Mouse (Mus musculus) splenic B cell, adult 2 months (primary cell): Measurements from ENCODE around the gene BC030499.
"Not testable (repeated sequence)": the region's sequence is repeated elsewhere in the genome, so short reads cannot be mapped to it uniquely, and the experiment has no call there.

Experiments
- DNase-seq: peaks from one replicate; pipeline ENCODE4 v3.0.0-alpha.2; 2011; ENCODE audit warnings: low read depth, low spot score
- H3K27me3 ChIP-seq: 2 replicates; pipeline ENCODE4 v1.6.1; 2012; ENCODE audit warnings: mild to moderate bottlenecking, low read length, moderate library complexity, mixed read lengths; ENCODE audit not compliant: control insufficient read depth, poor library complexity, insufficient read depth, severe bottlenecking
- H3K36me3 ChIP-seq: 2 replicates; pipeline ENCODE4 v1.6.1; 2012; ENCODE audit warnings: mild to moderate bottlenecking, low read length, moderate library complexity, mixed read lengths; ENCODE audit not compliant: control insufficient read depth, poor library complexity, insufficient read depth, severe bottlenecking

BC030499 gene

DNA sequence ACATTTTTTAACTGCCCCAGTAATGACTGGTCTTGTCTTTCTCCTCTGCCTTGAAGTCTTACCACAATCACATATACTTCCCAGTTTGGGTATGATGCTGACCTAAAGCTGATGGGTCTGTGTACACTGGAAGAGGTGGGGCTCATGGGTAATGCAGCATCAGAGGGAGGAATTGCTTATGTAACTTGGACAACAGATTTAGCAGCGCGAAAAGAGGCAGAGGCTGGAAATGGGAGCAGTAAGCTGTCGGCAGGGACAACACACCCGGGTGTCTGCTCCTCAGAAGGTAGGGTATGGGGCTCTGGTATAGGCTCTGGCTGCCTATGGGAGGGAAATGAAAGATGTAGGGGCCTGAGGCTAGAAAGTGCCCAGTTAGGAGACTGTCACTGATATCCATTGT, at the start of gene BC030499:
BC030499 (plus strand) TSS at position 188 of the 400 bp plus-strand sequence.
- no peaks in the 10 kb centered on the region for H3K27me3 ChIP-seq
- peaks cover 11% of the 10 kb centered on the region for H3K36me3 ChIP-seq
- DNase-seq: no peak

DNA sequence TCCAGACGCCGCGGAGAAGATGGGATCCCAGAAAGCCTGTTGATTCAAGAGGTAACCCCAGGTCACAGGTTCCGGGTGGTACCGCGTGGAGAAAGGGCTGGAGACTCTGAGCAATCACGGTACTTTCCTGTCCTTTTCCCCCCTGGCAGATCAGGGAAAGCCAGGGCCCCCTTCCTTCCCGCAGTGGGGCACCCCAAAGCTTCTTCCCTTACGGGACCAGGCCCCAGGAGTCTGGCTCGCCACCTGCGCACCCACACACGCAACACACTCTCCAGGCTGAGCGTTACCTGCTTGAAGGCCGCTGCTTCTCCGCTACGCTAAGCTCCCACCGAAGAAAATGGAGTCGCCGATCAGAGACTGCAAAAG, 45.4 kb upstream of the BC030499 start:
- Histone ChIP-seq H3K27me3 (no peaks in the 10 kb centered on the region), H3K36me3 (no peaks in the 10 kb centered on the region; the same call in 1 of the 2 replicates)
- DNase-seq: no peak

DNA sequence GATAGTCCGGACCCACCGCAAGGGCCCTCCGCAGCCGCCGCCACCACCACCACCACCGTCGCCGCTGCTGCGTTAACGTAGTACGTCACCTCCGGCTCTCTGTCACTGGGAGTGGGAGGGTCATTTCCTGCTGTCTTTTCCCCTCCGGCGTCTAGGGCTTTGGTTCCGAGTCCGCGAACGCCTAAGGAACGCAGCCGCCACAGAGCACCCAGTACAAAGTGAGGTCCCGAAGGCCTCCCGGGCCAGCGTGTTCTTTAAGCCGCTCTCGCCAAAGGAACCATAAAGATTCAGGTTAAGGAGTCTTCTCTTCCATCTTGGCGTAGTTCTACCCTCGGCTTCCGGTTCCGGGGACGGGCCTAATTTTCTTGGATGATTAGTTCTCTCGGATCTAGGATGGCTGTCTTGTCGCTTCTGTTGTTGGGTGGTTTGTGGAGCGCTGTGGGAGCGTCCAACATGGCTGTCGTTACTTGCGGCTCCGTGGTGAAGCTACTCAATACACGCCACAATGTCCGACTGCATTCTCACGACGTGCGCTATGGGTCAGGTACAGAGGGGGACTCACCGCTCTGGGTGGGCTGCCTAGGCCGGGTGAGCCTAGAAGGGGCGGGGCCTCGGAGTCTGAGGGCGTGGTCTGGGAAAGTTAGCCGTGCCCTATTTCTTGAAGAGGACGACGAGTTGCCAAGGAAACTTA, 44.9 kb upstream of the BC030499 start, which contains the start of the genes Sdf2 and Supt6:
Sdf2 (plus strand) TSS at position 120 of the 691 bp plus-strand sequence.
Supt6 (minus strand) TSS at position 361 of the 691 bp plus-strand sequence.
- Histone ChIP-seq H3K36me3 (no peaks in the 10 kb centered on the region; the same call in 1 of the 2 replicates), H3K27me3 (no peaks in the 10 kb centered on the region)
- peak; percentile 87 for DNase-seq

DNA sequence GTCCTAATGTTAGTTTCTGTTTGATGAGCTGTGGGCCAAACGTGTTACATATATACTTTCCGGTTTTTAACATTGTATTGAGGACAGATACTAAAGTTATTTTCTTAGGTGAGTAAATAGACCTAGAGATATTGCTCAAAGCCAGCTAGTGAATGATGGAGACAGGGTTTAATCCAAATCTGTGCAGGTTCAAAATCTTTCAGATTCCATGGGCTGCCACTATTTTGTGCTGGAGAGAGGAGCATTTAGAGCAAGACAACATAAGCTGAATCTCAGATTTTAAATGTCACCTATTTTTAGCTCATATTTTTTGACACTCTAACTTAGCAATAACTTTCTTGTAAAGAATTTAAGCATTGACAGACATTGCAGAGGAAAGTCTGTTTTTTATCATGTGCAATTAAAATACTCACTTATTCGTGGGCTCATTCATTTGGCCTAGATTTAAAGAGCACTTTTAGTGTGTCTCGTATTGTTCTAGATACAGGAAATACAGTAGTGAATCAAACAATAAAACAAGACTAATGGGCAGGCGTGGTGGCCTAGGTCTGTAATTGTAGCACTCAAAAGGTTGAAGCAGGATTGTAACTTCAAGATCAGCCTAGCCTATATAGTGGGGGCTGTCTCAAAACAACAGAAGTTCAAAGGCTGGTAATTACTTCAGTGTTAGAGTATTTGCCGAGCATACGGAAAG, 44.2 kb upstream of the BC030499 start:
- H3K36me3 ChIP-seq: no peaks in the 10 kb centered on the region; the same call in 1 of the 2 replicates
- no peaks in the 10 kb centered on the region for H3K27me3 ChIP-seq
- no peak for DNase-seq

DNA sequence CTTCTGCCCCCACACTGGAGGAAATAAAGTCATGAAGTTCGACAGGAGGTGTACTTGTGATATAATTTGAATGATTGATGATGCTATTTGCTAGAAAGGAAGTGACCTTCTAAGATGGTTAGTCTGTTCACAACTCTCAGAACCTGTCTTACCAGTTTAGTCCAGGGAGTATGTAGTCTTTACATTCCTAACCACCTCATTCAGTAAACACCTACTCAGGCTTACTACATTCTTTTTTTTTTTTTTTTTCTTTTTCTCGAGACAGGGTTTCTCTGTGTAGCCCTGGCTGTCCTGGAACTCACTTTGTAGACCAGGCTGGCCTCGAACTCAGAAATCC, 43.7 kb upstream of the BC030499 start:
- Histone ChIP-seq H3K27me3 (no peaks in the 10 kb centered on the region), H3K36me3 (peaks cover 2% of the 10 kb centered on the region)
- DNase-seq: peak; percentile 19

DNA sequence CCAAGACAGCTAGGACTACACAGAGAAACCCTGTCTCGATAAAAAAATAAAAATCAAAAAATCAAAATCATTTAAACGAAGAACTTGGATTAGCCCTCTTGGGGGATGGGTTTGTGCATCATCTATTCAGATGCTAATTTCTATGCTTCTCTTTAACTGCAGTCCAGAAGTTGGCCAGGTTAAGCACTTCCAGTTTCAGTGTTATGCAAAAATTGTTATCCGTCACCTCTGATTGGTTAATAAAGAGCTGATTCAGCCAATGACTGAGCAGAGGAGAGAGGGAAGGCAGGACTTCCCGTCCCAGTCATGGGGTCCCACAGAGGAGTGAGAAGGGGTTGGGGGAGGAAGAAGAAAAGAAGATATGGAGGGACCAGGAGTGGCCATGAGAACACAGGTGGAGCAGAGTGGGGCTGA, 42.9 kb upstream of the BC030499 start:
- DNase-seq: peak; percentile 51
- Histone ChIP-seq H3K27me3 (no peaks in the 10 kb centered on the region), H3K36me3 (peaks cover 4% of the 10 kb centered on the region)

DNA sequence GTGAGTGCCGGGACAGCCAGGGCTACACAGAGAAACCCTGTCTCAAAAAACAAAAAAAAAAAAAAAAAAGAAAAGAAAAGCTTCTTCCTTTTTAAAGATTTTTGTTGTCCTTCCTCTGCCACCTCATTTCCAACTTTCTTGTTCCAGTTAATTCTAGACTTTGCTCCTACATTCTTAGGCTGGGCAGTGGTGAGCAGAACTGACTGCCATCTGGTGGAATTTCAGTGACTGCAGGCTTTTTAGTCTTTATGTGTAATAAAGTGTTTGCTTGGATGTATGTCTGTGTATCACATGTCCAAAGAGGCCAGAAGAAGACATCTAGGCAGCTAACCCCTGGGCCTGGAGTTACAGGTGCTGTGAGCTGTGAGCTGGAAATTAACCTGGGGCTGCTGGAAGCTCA, 34.0 kb upstream of the BC030499 start:
- H3K36me3 ChIP-seq: peaks cover 12% of the 10 kb centered on the region
- DNase-seq: no peak
- no peaks in the 10 kb centered on the region for H3K27me3 ChIP-seq

DNA sequence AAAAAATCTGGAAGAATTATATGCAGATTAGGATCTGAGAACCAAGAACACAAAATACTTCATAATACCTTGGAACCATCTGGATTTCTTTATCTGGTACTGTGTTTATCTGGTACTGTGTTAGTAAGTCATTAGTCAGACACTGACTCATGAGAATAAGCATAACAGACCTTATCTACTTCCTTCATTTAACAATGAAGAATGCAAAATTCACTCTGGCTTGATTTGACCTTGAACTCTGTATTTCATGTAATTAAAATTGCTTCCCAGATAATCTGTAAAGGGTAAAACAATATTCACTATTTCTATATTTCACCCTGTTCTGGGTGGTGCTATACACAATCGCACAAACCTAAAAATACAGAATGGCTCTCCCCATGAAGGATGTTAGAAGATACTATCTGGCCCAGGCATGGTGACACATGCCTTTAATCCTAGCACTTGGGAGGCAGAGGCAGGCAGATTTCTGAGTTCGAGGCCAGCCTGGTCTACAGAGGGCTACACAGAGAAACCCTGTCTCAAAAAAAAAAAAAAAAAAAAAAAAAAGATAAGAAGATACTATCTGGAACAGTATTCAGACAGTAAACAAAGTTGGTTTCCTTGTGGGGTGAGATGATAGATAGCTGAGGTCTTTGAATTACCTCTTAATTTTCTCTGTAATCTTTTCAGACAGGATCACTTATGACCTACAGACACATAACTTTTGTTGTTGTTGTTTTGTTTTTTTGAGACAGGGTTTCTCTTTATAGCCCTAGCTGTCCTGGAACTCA, 30.0 kb upstream of the BC030499 start:
- DNase-seq: no peak
- Histone ChIP-seq H3K27me3 (no peaks in the 10 kb centered on the region), H3K36me3 (peaks cover 6% of the 10 kb centered on the region; the same call in 1 of the 2 replicates)

DNA sequence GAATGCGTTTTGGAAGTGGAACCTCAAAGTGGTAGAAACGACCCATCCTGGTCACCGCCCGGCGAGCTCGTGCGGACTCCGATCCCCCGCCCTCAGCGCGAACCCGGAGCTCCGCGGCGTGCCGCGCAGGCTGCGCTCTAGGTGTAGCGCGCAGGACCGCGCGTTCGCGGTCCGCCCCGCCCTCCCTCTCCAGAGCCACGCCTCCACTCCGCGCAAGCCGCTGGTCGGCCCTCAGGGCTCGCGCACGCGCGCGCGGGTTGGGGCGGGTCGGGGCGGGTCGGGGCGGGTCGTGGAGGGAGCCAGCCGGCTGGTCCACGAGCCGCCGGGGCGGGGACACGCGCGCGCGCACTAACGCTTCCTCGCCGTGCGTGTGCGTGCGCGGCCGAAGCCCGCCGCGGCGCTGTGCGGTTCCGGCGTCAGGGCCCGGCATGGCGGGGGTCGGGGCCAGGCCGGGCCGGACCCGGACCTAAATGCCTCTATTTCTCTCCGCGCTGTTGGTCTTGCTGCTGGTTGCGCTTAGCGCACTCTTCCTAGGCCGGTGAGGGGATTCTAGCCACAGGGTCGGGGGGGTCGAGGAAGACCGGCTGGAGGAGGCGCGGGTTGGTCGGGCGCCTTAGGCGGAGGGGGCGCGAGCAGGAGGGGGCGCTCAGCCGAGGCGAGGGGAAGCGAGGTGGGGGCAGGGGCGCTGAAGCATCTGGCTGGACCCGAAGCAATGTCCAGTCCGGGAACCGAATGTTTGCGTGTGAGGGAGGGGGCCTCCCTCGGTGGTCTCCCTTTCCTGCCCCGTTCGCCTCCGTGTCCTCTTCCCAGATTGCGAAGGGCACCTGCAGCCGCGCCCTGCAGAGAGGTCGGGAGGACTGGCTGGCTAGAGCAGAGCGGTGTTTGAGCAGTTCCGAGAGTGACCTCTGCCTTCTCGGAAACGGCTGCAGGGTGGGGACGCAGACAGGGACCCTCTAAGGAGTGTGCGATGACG, 29.0 kb upstream of the BC030499 start, which contains the start of gene 2610507B11Rik:
2610507B11Rik (plus strand) TSS at position 373 of the 973 bp plus-strand sequence.
- H3K27me3 ChIP-seq: no peaks in the 10 kb centered on the region
- DNase-seq: peak; percentile 97
- peaks cover 7% of the 10 kb centered on the region; the same call in 1 of the 2 replicates for H3K36me3 ChIP-seq

DNA sequence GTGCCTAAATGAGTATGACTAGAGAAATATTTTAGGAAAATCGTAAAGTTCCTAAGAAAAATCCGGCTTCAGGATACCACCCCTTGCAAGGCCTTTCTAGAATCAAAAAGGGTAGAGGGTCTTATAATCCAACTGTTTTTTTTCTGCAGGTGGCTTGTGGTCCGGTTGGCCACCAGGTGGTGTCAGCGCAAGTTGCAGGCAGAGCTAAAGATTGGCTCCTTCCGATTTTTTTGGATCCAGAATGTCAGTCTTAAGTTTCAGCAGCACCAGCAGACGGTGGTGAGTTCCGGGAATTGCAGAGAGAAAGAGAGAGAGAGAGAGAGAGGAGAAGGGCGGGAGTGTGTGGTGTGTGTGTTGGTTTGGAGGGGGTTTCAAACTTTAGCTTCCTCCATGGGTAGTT, 28.1 kb upstream of the BC030499 start:
- peak; percentile 73 for DNase-seq
- Histone ChIP-seq H3K27me3 (no peaks in the 10 kb centered on the region), H3K36me3 (peaks cover 9% of the 10 kb centered on the region; the same call in 1 of the 2 replicates)

DNA sequence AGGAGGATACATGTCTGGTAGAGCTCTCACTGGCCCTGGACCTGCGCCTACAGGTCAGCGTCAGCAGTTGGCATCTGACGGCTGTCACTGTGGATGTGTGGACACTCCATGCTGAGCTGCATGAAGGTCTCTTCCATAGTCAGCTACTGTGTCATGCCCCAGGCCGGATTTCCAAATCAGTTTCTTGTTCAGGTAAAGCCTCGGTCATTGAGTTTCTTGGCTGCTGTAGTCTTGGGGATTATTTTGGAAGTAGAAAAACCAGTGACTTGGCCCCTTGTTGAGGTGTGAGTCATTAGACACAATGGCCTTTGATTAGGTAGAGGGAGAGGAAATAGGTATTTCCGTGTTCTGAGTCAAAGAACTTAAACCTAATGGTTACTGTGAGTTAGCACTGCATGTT, 25.1 kb upstream of the BC030499 start:
- peaks cover 27% of the 10 kb centered on the region; the same call in 1 of the 2 replicates for H3K36me3 ChIP-seq
- H3K27me3 ChIP-seq: no peaks in the 10 kb centered on the region
- no peak for DNase-seq

DNA sequence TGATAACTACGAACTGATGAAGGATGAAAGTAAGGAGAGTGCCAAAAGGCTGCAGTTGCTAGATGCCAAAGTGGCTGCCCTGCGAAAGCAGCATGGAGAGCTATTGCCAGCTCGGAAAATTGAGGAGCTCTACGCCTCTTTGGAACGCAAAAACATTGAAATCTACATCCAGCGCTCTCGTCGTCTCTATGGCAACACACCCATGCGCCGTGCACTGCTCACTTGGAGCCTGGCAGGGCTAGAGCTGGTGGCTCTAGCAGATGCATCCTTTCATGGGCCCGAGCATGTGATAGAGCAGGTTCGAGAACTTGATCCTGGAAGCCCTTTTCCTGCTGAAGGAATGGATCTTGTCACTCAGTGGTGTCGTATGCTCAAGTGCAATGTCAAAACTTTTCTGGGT, 18.7 kb upstream of the BC030499 start:
- Histone ChIP-seq H3K36me3 (peaks cover 53% of the 10 kb centered on the region), H3K27me3 (no peaks in the 10 kb centered on the region)
- no peak for DNase-seq

DNA sequence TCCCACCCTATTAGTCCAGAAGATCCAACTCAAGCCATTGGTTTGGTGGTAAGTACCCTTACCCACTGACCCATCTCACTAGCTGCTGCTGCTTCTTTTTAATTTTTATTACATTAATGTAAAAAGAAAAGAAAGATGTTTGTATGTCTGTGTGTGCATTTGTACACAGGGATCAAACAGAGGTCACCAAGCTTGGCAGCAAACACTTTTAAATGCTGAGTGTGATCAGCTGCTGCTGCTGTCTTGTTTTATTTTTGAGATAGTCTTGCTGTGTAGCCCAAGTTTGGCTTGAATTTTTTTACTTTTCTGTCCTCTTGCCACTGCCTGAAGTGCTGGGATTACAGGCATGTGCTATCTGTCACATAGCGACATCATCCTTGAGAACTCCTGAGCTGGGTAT, 15.0 kb upstream of the BC030499 start:
- H3K36me3 ChIP-seq: peaks cover 57% of the 10 kb centered on the region
- DNase-seq: no peak
- H3K27me3 ChIP-seq: no peaks in the 10 kb centered on the region

DNA sequence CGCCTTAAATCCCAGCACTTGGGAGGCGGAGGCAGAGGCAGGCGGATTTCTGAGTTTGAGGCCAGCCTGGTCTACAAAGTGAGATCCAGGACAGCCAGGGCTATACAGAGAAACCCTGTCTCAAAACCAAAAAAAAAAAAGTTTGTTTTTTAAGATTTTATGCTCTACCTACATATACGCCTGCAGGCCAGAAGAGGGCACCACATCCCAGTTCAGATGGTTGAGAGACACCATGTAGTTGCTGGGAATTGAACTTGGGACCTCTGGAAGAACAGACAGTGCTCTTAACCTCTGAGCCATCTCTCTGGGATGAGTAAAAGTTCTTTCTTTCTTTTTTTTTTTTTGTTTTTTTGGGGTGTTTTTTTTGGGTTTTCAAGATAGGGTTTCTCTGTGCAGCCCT, 14.5 kb upstream of the BC030499 start:
- H3K27me3 ChIP-seq: not testable (repeated sequence)
- peaks cover 58% of the 10 kb centered on the region for H3K36me3 ChIP-seq
- DNase-seq: peak; percentile 51
